Mouse (Mus musculus) embryonic stem cell, embryonic (primary cell): ENCODE results near the gene Clic5.

Source experiments
- CTCF ChIA-PET, 4 experiments: fragments of 300-600 bp in 2 of 4; fragments of 350-600 bp in 2 of 4; sonication (Branson Sonifier 250); formaldehyde crosslinking; loops; one replicate each; lab custom pipeline; 2022; ENCODE audit warnings: inconsistent platforms in 2 of 4; lab: Charles Lee
- POLR2A ChIA-PET, 4 experiments: fragments of 300-600 bp in 2 of 4; fragments of 350-600 bp in 2 of 4; sonication (Branson Sonifier 250); formaldehyde crosslinking; loops; one replicate each; lab custom pipeline; 2022; ENCODE audit warnings: antibody characterized with exemption in 4 of 4, inconsistent platforms in 1 of 4; lab: Charles Lee

The Clic5 gene

DNA sequence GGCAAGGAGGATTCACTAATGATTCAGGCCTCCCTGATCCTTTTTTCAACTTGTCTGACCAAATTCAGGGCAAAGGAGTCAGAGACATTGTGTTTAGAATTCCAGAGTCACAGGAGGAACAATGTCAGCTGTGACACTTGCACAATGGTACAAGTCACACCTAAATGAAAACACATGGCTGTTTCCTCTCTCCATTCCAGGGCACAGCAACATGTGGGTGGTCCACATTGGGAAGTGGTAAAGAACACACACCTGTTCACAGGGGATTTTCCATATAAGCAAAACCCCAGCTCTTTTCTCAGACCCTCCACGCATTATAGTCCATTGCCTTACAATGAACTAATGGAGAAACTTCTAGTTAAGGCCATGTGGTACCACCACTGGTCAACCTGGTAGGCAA is 115.7 kb downstream of the Clic5 start:
- ChIA-PET CTCF (interaction anchor here in 1 of 4 experiments (0.7 kb wide), 1 partner anchor 212 kb away, joined by 3 read pairs; no protein-coding TSS in a partner anchor), POLR2A (no interaction called here)

- ChIA-PET CTCF (no interaction called here), POLR2A (no interaction called here)
These were observed 121.7 kb downstream of the Clic5 start for GRCm38 (mm10) chr17:44309914-44310622.

DNA sequence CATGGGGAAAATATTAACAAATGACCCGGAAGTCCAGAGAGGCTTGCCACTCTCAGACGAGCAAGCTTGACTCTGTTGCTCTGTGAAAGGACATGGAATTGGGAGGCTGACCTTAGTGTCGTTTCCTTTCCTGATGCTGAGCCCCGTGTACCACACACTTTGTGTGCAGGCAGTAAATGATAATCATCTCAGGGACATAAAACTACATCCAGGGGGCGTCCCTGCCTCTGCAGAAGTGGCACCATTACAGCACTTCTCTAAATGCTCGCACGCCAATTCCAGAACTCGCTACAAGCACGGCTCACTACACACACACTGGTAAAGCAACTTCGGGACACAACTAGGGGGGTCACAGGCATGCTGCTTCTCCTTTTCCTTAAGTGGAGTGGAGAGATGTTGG is 136.9 kb downstream of the Clic5 start:
- ChIA-PET CTCF (interaction anchor here in 1 of 4 experiments (0.6 kb wide), 1 partner anchor 199 kb away, joined by 11 read pairs; no protein-coding TSS in a partner anchor), POLR2A (no interaction called here)

DNA sequence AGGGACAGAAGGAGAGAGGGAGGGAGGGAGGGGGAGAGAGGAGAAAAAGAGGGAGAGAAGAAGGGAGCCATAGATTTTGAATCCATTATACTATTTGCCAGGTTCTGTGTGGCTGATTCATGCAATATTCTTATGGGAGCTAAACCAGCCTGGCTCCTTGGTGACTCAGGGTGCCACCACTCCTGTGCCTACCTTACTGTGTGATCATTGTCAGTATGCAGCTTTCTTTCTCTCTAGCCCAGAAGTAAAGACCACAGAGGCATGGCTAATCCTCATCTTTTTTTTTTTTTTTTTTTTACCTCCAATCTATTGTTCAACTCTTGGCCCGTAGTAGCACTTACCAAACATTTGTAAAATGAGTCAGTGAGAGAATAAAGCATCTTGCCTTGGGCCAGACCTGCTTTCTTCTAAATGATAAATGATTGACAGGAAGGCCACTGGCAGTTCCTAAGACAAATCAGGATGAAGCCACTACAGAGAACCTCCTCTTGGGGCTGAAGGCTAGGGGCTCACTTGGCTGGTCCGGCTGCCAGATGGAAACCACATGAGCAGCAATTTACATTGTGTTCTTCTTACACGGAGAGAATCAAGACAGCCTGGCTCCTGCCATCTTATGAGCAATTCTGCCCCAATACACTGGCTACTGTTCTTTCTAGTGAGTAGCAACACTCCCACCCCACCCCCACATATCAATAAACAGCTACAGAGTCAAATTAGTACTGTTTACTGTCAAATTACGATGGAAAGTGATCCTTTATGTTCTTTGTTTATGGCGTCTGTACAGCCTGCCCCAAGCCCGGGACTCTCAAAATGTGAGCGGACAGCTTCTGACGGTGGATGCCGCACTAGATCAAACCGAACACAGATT is 139.1 kb downstream of the Clic5 start:
- ChIA-PET CTCF (interaction anchor here in 1 of 4 experiments (0.6 to 0.8 kb wide), 2 partner anchors 161 to 493 kb away, joined by 3 to 4 read pairs; no protein-coding TSS in a partner anchor), POLR2A (interaction anchor here in 1 of 4 experiments (0.7 kb wide), 1 partner anchor 250 kb away, joined by 3 read pairs; no protein-coding TSS in a partner anchor)

DNA sequence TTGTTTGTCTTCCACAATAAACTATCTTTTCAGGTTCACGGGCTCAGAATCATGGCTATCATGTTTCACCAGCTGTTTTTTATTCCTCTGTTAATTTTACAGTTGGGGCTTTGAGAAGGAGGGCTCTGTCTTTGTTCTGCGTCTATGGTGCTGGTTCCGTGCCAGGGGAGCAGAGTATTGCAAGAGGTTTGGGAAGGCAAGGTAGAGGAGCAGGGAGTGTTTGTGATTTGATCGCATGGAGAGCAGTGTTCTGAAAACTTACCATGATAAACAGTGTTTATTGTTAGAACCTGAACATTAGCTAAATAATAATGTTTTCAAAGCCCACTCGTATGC is 139.7 kb downstream of the Clic5 start:
- ChIA-PET POLR2A (no interaction called here), CTCF (no interaction called here)
